Mouse (Mus musculus) ZHBTc4 (cell line): ENCODE measurements around the gene Gm3002.
"Not testable (repeated sequence)": the region's sequence is repeated elsewhere in the genome, so short reads cannot be mapped to it uniquely, and the experiment has no call there.

Source experiments
- DNase-seq: peaks from one replicate; pipeline ENCODE4 v3.0.0-alpha.2; 2011; ENCODE audit warnings: low read depth, low spot score

Gene Gm3002

GRCm38 (mm10) chr14:3809774-3810173 lies at the start of gene Gm3002:
Gene Gm3002, plus strand, starts transcription at chr14:3810074.
- DNase-seq, result not testable (repeated sequence)

- DNase-seq, result not testable (repeated sequence)
Measured at GRCm38 (mm10) chr14:3845945-3846344, 36.1 kb downstream of the Gm3002 start, which contains the start of gene Gm3033. Gene Gm3033, plus strand, starts transcription at chr14:3846245.

- not testable (repeated sequence) for DNase-seq
Measured at GRCm38 (mm10) chr14:3883872-3884271, 74.0 kb downstream of the Gm3002 start, which contains the start of gene Gm2916. Gene Gm2916, plus strand, starts transcription at chr14:3884172.

- not testable (repeated sequence) for DNase-seq
Measured at GRCm38 (mm10) chr14:3931456-3931855, 121.6 kb downstream of the Gm3002 start, which contains the start of gene Gm3029. Gene Gm3029, plus strand, starts transcription at chr14:3931756.

GRCm38 (mm10) chr14:3963247-3963646 lies 153.4 kb downstream of the Gm3002 start, which contains the start of gene Gm3095:
Gene Gm3095, plus strand, starts transcription at chr14:3963547.
- not testable (repeated sequence) for DNase-seq

- not testable (repeated sequence) for DNase-seq
Measured at GRCm38 (mm10) chr14:3998094-3998493, 188.2 kb downstream of the Gm3002 start, which contains the start of gene Gm3099. Gene Gm3099, plus strand, starts transcription at chr14:3998394.
